In the genomic region with DNA sequence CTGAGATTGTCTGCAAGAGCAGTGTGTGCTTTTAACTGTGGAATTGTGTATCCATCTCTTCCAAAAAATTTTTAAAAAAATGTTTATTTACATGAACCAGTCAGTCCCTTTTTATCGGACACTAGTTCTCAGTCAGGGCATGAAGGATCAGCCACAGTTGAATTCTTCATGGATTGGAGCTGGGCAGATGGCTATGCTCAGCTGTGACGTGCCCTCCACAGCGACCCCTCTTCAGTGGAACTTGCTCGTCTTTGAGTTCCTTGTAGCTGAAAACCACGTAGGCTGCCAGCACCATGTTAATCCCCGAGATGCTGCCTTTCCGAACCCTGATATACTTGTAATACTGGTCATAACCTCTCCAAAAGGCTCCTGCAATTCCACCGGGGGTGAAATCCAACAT, we compare ENCODE assay signal across 16 mouse cellular contexts.
"Had no signal": no experiment of that assay in that cellular context is flagged by ENCODE, and none has a peak within 500 bp of the region (broad histone marks: within the 10 kb centered on the region; RNA-seq: fewer than 3 reads in every experiment).

No protein-coding gene starts in this region.

- H3K27me3 ChIP-seq: liver, embryonic 13.5 days; liver, embryonic 15.5 days; midbrain, embryonic 13.5 days; midbrain, embryonic 15.5 days; neural tube, embryonic 12.5 days; stomach, embryonic 15.5 days had no signal

- H3K4me2 ChIP-seq: liver, embryonic 13.5 days; liver, embryonic 15.5 days; midbrain, embryonic 11.5 days; midbrain, embryonic 13.5 days; midbrain, embryonic 15.5 days; neural tube, embryonic 12.5 days; stomach, embryonic 15.5 days had no signal

- ATAC-seq: liver, postnatal 0 days; midbrain, embryonic 13.5 days; midbrain, embryonic 15.5 days had no signal

- DNase-seq: liver; liver, embryonic 13.5 days; liver, postnatal 0 days; right cerebral cortex, postnatal 14 days; thymus, adult 2 months; thymus, postnatal 25 days; thymus, postnatal 4 days had no signal

- H3K9me3 ChIP-seq: liver, embryonic 13.5 days; liver, embryonic 15.5 days; midbrain, embryonic 13.5 days; midbrain, embryonic 15.5 days; neural tube, embryonic 12.5 days; stomach, embryonic 15.5 days had no signal

- H3K9ac ChIP-seq: liver, embryonic 13.5 days; liver, embryonic 15.5 days; liver, postnatal 0 days; midbrain, embryonic 13.5 days; midbrain, embryonic 15.5 days; neural tube, embryonic 12.5 days; stomach, embryonic 15.5 days had no signal

- H3K27ac ChIP-seq: liver, embryonic 13.5 days; liver, embryonic 15.5 days; macrophage; midbrain, embryonic 13.5 days; midbrain, embryonic 15.5 days; neural tube, embryonic 12.5 days; stomach, embryonic 15.5 days; stomach, postnatal 0 days had no signal

- H3K36me3 ChIP-seq: liver, embryonic 13.5 days; liver, embryonic 15.5 days; midbrain, embryonic 13.5 days; midbrain, embryonic 15.5 days; neural tube, embryonic 12.5 days; stomach, embryonic 15.5 days had no signal

- H3K4me1 ChIP-seq: liver, embryonic 13.5 days; liver, embryonic 15.5 days; stomach, embryonic 15.5 days had no signal

- H3K4me3 ChIP-seq: liver, embryonic 13.5 days; liver, embryonic 15.5 days; megakaryocyte, embryonic 14.5 days; midbrain, embryonic 13.5 days; midbrain, embryonic 15.5 days; neural tube, embryonic 12.5 days; stomach, embryonic 15.5 days had no signal
